Mouse (Mus musculus) ES-CJ7 (cell line): ENCODE results near the gene Mroh8.

Experiments
- DNase-seq: peaks from one replicate; pipeline ENCODE4 v3.0.0; 2011; ENCODE audit warnings: low read depth, low spot score

Mroh8 gene

GRCm38 (mm10) chr2:157279416-157279800 lies at the start of gene Mroh8:
Mroh8 (minus strand) TSS chr2:157279549.
- DNase-seq, result peak; percentile 30

- peak; percentile 82 for DNase-seq
Measured at GRCm38 (mm10) chr2:157328570-157328969, 49.2 kb upstream of the Mroh8 start.

GRCm38 (mm10) chr2:157328106-157328505 lies 48.8 kb upstream of the Mroh8 start:
- DNase-seq, result no peak

- DNase-seq, result no peak
Measured at GRCm38 (mm10) chr2:157325238-157325637, 45.9 kb upstream of the Mroh8 start.

GRCm38 (mm10) chr2:157322029-157322766 lies 42.8 kb upstream of the Mroh8 start:
- DNase-seq, result no peak

GRCm38 (mm10) chr2:157320886-157321285 lies 41.5 kb upstream of the Mroh8 start:
- DNase-seq, result no peak

- DNase-seq, result no peak
Measured at GRCm38 (mm10) chr2:157320135-157320534, 40.8 kb upstream of the Mroh8 start.

GRCm38 (mm10) chr2:157317220-157317619 lies 37.9 kb upstream of the Mroh8 start:
- DNase-seq, result no peak

- DNase-seq, result no peak
Measured at GRCm38 (mm10) chr2:157316358-157316933, 37.1 kb upstream of the Mroh8 start.

- no peak for DNase-seq
Measured at GRCm38 (mm10) chr2:157315486-157315885, 36.1 kb upstream of the Mroh8 start.

GRCm38 (mm10) chr2:157314310-157314709 lies 35.0 kb upstream of the Mroh8 start:
- no peak for DNase-seq

- DNase-seq, result no peak
Measured at GRCm38 (mm10) chr2:157313718-157314117, 34.4 kb upstream of the Mroh8 start.

GRCm38 (mm10) chr2:157310963-157311637 lies 31.8 kb upstream of the Mroh8 start:
- DNase-seq, result no peak

GRCm38 (mm10) chr2:157309611-157310010 lies 30.3 kb upstream of the Mroh8 start:
- DNase-seq, result peak; percentile 45

GRCm38 (mm10) chr2:157308273-157308917 lies 29.0 kb upstream of the Mroh8 start:
- DNase-seq, result no peak

- DNase-seq, result no peak
Measured at GRCm38 (mm10) chr2:157307715-157308265, 28.4 kb upstream of the Mroh8 start.

GRCm38 (mm10) chr2:157306091-157307032 lies 27.0 kb upstream of the Mroh8 start:
- DNase-seq, result no peak

- no peak for DNase-seq
Measured at GRCm38 (mm10) chr2:157303096-157303495, 23.7 kb upstream of the Mroh8 start.

- DNase-seq, result no peak
Measured at GRCm38 (mm10) chr2:157300051-157300450, 20.7 kb upstream of the Mroh8 start.

GRCm38 (mm10) chr2:157296105-157296689 lies 16.8 kb upstream of the Mroh8 start:
- no peak for DNase-seq
